Mouse (Mus musculus): ENCODE results near the gene Ednrb.

Gene Ednrb

DNA sequence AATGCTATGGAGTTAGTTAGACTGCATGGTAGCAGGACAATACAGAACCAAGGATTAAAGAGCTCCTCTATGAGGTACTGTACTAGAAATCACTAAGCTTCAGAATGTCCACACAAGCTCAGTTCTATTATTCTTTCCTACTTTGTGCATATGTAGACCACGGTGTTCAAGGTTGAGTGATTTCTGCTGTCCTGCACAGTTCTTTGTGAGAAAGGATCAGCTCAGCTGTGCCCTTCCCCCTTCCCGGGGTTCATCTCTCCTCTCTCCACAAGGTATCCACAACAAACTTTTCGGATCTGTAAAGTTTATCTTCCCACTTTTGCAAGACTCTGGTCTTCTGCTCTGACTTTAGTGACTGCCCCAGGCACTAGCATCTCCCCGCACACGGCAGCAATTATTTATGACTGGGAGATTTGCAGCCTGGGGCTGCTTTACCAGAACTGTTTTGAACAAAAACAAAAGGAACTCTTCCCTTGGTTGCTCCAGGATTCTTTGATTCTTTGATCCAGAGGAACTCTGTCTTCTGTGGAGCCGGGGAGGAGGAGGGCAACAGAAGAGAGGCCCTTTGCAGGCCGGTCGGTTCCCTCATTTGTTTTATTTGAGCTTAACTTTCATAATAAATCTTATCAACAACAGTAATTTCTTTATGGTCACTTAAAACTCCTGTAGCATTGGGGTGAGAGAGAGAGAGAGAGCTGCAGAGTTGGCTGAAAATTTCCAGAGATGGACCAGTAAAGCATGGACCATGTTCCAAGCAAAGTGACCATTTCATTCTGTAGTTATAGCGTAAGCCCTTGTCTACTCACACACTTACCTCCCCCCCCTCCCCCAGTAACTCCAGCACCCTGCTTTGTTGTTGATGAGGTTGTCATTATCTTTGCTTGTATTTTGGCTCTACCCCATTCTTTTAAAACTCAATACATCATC is 74.6 kb downstream of the Ednrb start:
- intact Hi-C loops (cut with DNase I), result no loop called here

DNA sequence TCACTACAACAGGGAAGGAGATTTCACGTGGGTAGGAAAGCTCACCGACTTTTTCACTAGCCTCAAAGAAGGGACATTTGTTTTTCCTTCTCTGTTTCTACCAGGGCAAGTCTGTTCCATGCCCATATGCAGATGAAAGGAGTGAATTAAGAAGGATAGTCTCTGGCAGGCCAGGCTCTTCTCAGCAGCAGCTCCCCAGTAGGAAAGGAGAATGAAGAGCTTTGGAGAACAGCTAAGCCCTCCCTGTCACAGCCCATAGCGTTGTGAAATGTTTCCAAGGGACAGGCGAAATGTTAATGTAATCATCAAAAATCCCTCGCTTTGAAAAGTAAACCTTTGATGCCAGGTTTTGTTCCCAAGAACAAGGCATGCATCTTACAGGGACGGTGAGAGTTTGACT is 76.7 kb downstream of the Ednrb start:
- intact Hi-C loops (cut with DNase I), result no loop called here

All from adrenal gland (tissue).